Mouse (Mus musculus): Measurements from ENCODE around the gene Tspoap1. TPM values are rescaled to one million over a fixed set of nuclear protein-coding genes. Genes with fewer than 3 reads are reported as not detected.

Gene Tspoap1
- total RNA-seq, 2 experiments from 2014 or later = 0.15 to 0.31 TPM

DNA sequence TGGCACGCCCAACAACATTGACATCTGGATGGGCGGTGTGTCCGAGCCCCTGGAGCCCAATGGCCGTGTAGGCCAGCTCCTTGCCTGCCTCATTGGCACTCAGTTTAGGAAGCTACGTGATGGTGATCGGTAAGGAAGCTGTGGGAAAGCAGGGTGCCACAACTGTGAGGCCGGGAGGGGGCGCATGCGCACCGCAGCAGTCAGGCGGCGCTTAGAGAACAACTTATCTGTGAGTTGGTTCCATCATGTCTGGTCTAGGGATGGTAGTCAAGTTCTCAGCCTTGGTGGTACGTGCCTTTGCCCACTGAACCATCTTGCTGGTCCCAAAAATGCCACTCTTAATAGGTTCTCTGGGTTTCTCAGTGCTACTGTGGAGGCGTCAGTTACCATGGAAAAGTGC is 42.3 kb downstream of the Tspoap1 start:
- intact Hi-C loops (cut with DNase I) = no loop called here
- DNase-seq = peak in 1 of 2 experiments; percentile 18

- peak in 1 of 2 experiments; percentile 37 for DNase-seq
- intact Hi-C loops (cut with DNase I) = no loop called here
Observed at GRCm38 (mm10) chr11:87805448-87805847, 45.1 kb downstream of the Tspoap1 start.

DNA sequence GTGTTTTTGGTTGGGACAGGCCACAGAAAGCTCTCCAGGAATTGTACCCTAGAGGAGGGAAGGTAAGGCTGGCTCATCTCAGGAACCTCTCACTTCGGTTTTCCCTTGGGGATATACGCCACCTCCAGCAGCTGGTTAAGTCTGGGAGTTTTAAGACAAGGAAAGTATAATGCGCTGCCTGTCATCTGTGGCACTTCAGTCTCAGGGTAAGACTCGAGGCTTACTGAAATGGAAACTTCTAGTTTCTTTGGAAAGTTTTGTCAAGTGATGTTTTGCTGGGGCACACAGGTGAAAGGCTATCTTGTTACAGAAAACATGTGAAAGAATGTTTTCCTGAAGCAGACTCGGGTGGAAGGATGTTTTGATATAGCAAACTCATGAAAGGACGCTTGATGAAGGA is 47.1 kb downstream of the Tspoap1 start:
- intact Hi-C loops (cut with DNase I) = no loop called here
- no peak for DNase-seq

- intact Hi-C loops (cut with DNase I) = no loop called here
- DNase-seq = no peak
Observed at GRCm38 (mm10) chr11:87808236-87808635, 47.9 kb downstream of the Tspoap1 start.

- DNase-seq = no peak
- intact Hi-C loops (cut with DNase I) = no loop called here
Observed at GRCm38 (mm10) chr11:87811396-87811795, 51.1 kb downstream of the Tspoap1 start.

DNA sequence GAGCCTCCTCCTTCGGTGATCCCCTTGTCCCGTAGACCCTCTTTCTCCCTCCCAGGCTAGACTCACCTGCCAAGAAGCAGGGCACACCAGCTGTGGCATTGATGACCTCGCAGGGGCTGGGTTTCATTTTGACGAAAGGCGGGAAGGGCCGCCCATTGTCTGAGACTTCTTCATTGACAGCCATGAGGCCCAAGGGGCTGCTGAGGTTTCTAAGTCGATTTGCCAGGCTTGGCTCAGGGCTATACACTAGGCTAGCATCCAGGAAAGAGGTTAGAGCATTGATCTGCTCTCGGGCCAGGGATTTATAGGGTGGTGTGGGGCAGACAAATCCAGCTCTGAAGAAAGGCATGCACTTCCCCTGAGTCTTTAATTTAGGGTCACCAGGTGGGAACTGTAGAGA is 54.5 kb downstream of the Tspoap1 start:
- no peak for DNase-seq
- intact Hi-C loops (cut with DNase I) = no loop called here

- DNase-seq = peak; percentile 18 to 49
Observed at GRCm38 (mm10) chr11:87816707-87817442, 56.5 kb downstream of the Tspoap1 start.

DNA sequence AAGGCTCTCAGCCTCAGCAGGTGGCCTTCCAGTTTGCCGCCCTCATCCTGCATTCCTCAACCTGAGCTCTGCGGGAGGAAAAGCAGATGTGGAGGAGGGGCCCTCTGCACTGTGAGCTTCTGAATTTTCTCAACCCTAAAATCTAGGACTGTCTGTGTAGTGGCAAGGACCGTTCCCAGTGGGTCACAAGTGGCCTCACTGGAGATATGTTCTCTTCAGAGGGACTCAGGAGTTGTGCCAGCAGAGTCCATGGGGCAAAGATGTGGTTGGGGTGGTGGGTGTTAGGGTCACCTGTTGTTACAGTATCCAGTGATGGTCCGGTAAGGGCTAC is 57.1 kb downstream of the Tspoap1 start:
- no peak for DNase-seq
- intact Hi-C loops (cut with DNase I) = loop anchor here (2.0 kb wide), 1 partner anchor 155 kb away; the partner anchor contains the start of gene Rnf43

More at GRCm38 (mm10) chr11:87816707-87817442, 56.5 kb downstream of the Tspoap1 start:
- intact Hi-C loops (cut with DNase I) = loop anchor here (2.0 kb wide), 1 partner anchor 154 kb away; the partner anchor contains the start of gene Rnf43

GRCm38 (mm10) chr11:87821502-87821901 is 61.2 kb downstream of the Tspoap1 start:
- intact Hi-C loops (cut with DNase I) = no loop called here
- no peak for DNase-seq

DNA sequence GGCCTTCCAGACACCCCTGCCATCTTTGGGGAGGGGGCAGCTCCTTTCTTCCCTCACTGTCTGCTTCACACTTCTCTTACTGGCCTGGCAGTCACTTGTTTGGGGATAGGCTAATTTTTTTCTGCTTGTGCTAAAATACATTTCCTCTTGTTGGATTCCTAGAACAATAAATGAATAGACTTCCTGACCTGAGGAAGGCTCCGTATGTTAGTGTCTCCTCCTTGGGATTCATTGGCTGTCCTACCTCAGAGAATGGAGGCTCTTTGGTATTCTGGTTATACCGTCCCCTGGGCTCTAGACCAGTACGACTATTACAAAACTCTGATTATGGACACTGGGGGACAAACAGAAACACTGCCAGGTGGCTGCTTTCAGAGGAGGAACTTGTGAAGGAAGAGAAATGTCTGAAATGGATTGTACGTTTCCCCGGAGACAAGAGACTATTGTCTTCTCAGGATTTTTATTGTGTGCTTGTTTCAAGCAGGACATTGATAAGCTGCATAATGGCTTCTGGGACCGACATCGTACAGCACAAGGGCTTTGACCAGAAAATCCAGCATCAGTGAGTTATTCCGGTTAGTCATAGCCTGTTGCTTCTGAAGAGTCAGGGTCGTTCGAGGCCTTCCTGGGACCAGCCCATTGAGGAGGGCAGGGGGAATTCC is 68.0 kb downstream of the Tspoap1 start, which contains the start of gene Lpo:
Gene Lpo (minus strand): TSS at position 51 of the 662 bp plus-strand sequence.
- intact Hi-C loops (cut with DNase I) = no loop called here
- DNase-seq = no peak

Small RNAs within 50 kb of the gene (microRNA-seq; reads per million reads assigned to microRNA genes)
- gene Mir142 (0 reads per million in 2 experiments), gene Mir142b (0 reads per million in 2 experiments)

Other genes starting within 250 kb of the Tspoap1 start
- not detected for gene Gm11492, start 193.9 kb upstream of the Tspoap1 start, total RNA-seq (2021)
- gene Sept4, start 191.6 kb upstream of the Tspoap1 start, total RNA-seq (2021) = 10 to 100 TPM; 89.3 to 99.0 TPM
- 10 to 100 TPM; 14.5 to 15.1 TPM for gene Mtmr4, start 168.4 kb upstream of the Tspoap1 start, total RNA-seq (2021)
- gene Hsf5, start 143.4 kb upstream of the Tspoap1 start, total RNA-seq (2021) = under 1 TPM; 0.05 to 0.14 TPM
- under 1 TPM; 0.34 to 0.40 TPM for gene Rnf43, start 97.8 kb upstream of the Tspoap1 start, total RNA-seq (2021)
- 10 to 100 TPM; 50.5 to 56.9 TPM for gene Supt4a, start 23.0 kb upstream of the Tspoap1 start, total RNA-seq (2021)
- gene Mpo, start 33.0 kb downstream of the Tspoap1 start, total RNA-seq (2021) = not detected
- not detected for gene Lpo, start 67.7 kb downstream of the Tspoap1 start, total RNA-seq (2021)
- gene Mks1, start 92.7 kb downstream of the Tspoap1 start, total RNA-seq (2021) = 1 to 10 TPM; 3.3 to 3.9 TPM
- gene Epx, start 115.0 kb downstream of the Tspoap1 start, total RNA-seq (2021) = not detected
- not detected for gene Olfr462, start 131.7 kb downstream of the Tspoap1 start, total RNA-seq (2021)
- gene Olfr463, start 136.8 kb downstream of the Tspoap1 start, total RNA-seq (2021) = not detected
- gene Olfr464, start 160.4 kb downstream of the Tspoap1 start, total RNA-seq (2021) = not detected
- gene Dynll2, start 227.0 kb downstream of the Tspoap1 start, total RNA-seq (2021) = 100 to 1,000 TPM; 236 to 257 TPM

Data from heart, postnatal 10 days (tissue).